Mouse (Mus musculus) heart, postnatal 10 days (tissue): ENCODE results near the gene Txndc8. TPM values are rescaled to one million over a fixed set of nuclear protein-coding genes. Genes with fewer than 3 reads are reported as not detected.

Experiments used
- DNase-seq, 2 experiments: peaks; one replicate each; pipeline ENCODE4 v3.0.0; 2021
- intact Hi-C: fragments of 180-260 bp; cut with DNase I; formaldehyde crosslinking; loops from one replicate; pipeline ENCODE4 v1.15.1; 2025
- total RNA-seq, 2 experiments: library from RNA; stranded (reverse); gene quantifications; 2 replicates each; pipeline ENCODE4 v1.2.3; 2021

The Txndc8 gene
- not detected for total RNA-seq

GRCm38 (mm10) chr4:58009024-58009423 is at the start of gene Txndc8:
Txndc8 (minus strand) TSS chr4:58009124.
- intact Hi-C loops, result no loop called here
- no peak for DNase-seq

GRCm38 (mm10) chr4:58055653-58056052 is 46.7 kb upstream of the Txndc8 start:
- no peak for DNase-seq
- intact Hi-C loops, result no loop called here

GRCm38 (mm10) chr4:58054441-58054840 is 45.5 kb upstream of the Txndc8 start:
- intact Hi-C loops, result no loop called here
- DNase-seq, result no peak

- intact Hi-C loops, result no loop called here
These were observed 41.8 kb upstream of the Txndc8 start for GRCm38 (mm10) chr4:58050746-58051145.

GRCm38 (mm10) chr4:58050276-58050675 is 41.4 kb upstream of the Txndc8 start:
- intact Hi-C loops, result no loop called here
- DNase-seq, result no peak

More at GRCm38 (mm10) chr4:58050746-58051145, 41.8 kb upstream of the Txndc8 start:
- DNase-seq, result no peak

GRCm38 (mm10) chr4:58044833-58045232 is 35.9 kb upstream of the Txndc8 start:
- no peak for DNase-seq
- intact Hi-C loops, result no loop called here

GRCm38 (mm10) chr4:58044356-58044755 is 35.4 kb upstream of the Txndc8 start:
- DNase-seq, result no peak
- intact Hi-C loops, result no loop called here

- DNase-seq, result no peak
- intact Hi-C loops, result no loop called here
These were observed 31.2 kb upstream of the Txndc8 start for GRCm38 (mm10) chr4:58040093-58040492.

GRCm38 (mm10) chr4:58037096-58037705 is 28.3 kb upstream of the Txndc8 start:
- intact Hi-C loops, result no loop called here
- DNase-seq, result no peak

- DNase-seq, result no peak
- intact Hi-C loops, result no loop called here
These were observed 25.7 kb upstream of the Txndc8 start for GRCm38 (mm10) chr4:58034663-58035062.

- intact Hi-C loops, result no loop called here
These were observed 23.8 kb upstream of the Txndc8 start for GRCm38 (mm10) chr4:58032714-58033113.

GRCm38 (mm10) chr4:58003501-58003900 is 5.4 kb downstream of the Txndc8 start:
- intact Hi-C loops, result no loop called here

More at GRCm38 (mm10) chr4:58032714-58033113, 23.8 kb upstream of the Txndc8 start:
- DNase-seq, result no peak

GRCm38 (mm10) chr4:57991425-57991824 is 17.5 kb downstream of the Txndc8 start:
- intact Hi-C loops, result no loop called here
- no peak for DNase-seq

More at GRCm38 (mm10) chr4:58003501-58003900, 5.4 kb downstream of the Txndc8 start:
- DNase-seq, result no peak

GRCm38 (mm10) chr4:57974400-57975117 is 34.4 kb downstream of the Txndc8 start:
- intact Hi-C loops, result no loop called here
- no peak for DNase-seq

GRCm38 (mm10) chr4:57973592-57974268 is 35.2 kb downstream of the Txndc8 start:
- DNase-seq, result no peak
- intact Hi-C loops, result no loop called here

GRCm38 (mm10) chr4:57970285-57970684 is 38.6 kb downstream of the Txndc8 start:
- intact Hi-C loops, result no loop called here
- no peak for DNase-seq

- intact Hi-C loops, result no loop called here
- no peak for DNase-seq
These were observed 41.7 kb downstream of the Txndc8 start for GRCm38 (mm10) chr4:57967195-57967594.

- DNase-seq, result no peak
- intact Hi-C loops, result no loop called here
These were observed 43.4 kb downstream of the Txndc8 start for GRCm38 (mm10) chr4:57965516-57965915.

GRCm38 (mm10) chr4:57964143-57964542 is 44.8 kb downstream of the Txndc8 start:
- no peak for DNase-seq
- intact Hi-C loops, result no loop called here

GRCm38 (mm10) chr4:57959056-57959455 is 49.9 kb downstream of the Txndc8 start:
- no peak for DNase-seq
- intact Hi-C loops, result loop anchor here (5.0 kb wide), 1 partner anchor 118 kb away; no protein-coding TSS in a partner anchor

GRCm38 (mm10) chr4:57958098-57958497 is 50.8 kb downstream of the Txndc8 start:
- intact Hi-C loops, result loop anchor here (5.0 kb wide), 1 partner anchor 119 kb away; no protein-coding TSS in a partner anchor
- DNase-seq, result no peak
